Mouse (Mus musculus): ENCODE results near the gene Ndrg2. TPM values are rescaled to one million over a fixed set of nuclear protein-coding genes. Genes with fewer than 3 reads are reported as not detected.
"Not testable (repeated sequence)": the region's sequence is repeated elsewhere in the genome, so short reads cannot be mapped to it uniquely, and the experiment has no call there.

Gene Ndrg2
- polyA plus RNA-seq, 1 experiment from 2014 or later, result 71.6 TPM

DNA sequence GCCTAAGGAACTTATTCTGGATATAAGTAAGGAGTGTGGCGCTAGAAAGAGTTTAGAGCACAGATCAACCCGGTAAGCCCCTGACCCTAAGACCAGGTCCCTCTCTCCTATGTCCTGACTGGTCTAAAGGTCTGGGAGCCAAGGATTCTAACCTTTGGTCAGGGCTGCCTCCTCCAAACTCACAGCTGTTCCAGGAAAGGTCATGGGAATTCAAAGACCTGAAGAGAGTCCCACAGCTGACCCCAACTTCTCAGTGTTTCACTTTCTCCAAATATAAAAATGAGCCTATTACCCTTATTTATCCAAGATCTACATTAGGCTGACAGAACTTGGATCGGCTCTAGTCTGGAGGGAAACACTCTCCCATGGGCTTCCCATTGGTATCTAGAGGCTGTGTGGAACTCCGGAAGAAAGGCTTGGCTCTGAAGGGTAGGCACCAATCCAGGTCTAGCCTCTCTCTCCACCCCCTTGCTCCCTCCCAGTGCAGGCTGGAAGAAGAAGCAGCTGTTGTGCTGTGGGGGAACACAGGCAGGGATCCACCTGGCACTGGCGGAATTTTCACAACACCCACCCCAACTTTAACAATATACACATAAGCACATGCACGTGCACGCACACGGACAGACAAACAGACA, 15.5 kb upstream of the Ndrg2 start:
- DNase-seq (ENCODE audit: low spot score) (peak; percentile 28), ATAC-seq (ENCODE audit: low FRiP score, low TSS enrichment) (peak; percentile 47; the same call in 1 of the 2 replicates)
- H3K4me1 ChIP-seq (replicated peaks; ENCODE audit: control insufficient read depth, insufficient read depth), result no peaks in the 10 kb centered on the region
- no peaks in the 10 kb centered on the region for H3K36me3 ChIP-seq (ENCODE audit: control insufficient read depth, insufficient read depth, low read length)
- H3K27me3 ChIP-seq (ENCODE audit: control insufficient read depth, insufficient read depth, low read length), result no peaks in the 10 kb centered on the region
- H3K4me2 ChIP-seq (replicated peaks; ENCODE audit: low read depth), result peak overlapping the region; percentile 12; the same call in 1 of the 2 replicates
- TF ChIP-seq CTCF (IDR thresholded peaks at IDR 0.05; ENCODE audit: low read depth) (no peak), EP300 (optimal IDR thresholded peaks at IDR 0.05) (no peak)
- 43% methylated on average over 8 of the region's 8 CpGs for WGBS
- no peak overlapping the region for H3K4me3 ChIP-seq (ENCODE audit: low read depth, low read length)
- no peak overlapping the region; the same call in 1 of the 2 replicates for H3K9ac ChIP-seq (ENCODE audit: low read length)
- H3K27ac ChIP-seq (replicated peaks), result peak overlapping the region; percentile 69; the same call in 1 of the 2 replicates
- no peaks in the 10 kb centered on the region for H3K9me3 ChIP-seq (ENCODE audit: control insufficient read depth, low read length)

DNA sequence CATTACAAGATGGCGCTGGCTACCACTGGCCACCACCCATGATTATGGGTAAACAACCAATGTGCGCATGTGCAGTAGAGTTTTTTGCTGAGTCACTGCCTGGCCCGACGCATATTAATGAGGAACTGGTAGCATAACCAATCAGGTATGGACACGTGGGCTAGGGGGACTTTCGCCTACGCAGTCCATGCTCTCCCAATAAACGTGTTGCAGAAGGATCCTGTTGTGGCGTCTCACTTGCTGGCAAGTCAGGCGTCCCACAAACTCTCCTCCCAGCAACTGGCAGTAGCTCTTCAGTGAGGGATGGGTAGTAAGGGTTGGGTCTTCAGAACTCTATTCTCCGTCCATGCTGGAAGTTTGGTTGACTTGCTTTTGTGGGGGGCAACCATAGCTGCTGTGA, 13.0 kb upstream of the Ndrg2 start:
- not testable (repeated sequence) for H3K9ac ChIP-seq (ENCODE audit: low read length); H3K4me2 ChIP-seq (replicated peaks; ENCODE audit: low read depth); DNase-seq (ENCODE audit: low spot score); H3K4me3 ChIP-seq (ENCODE audit: low read depth, low read length); H3K27ac ChIP-seq (replicated peaks); ATAC-seq (ENCODE audit: low FRiP score, low TSS enrichment); H3K9me3 ChIP-seq (ENCODE audit: control insufficient read depth, low read length); H3K27me3 ChIP-seq (ENCODE audit: control insufficient read depth, insufficient read depth, low read length); H3K36me3 ChIP-seq (ENCODE audit: control insufficient read depth, insufficient read depth, low read length); H3K4me1 ChIP-seq (replicated peaks; ENCODE audit: control insufficient read depth, insufficient read depth)
- WGBS, result 95% methylated on average over 11 of the region's 11 CpGs

DNA sequence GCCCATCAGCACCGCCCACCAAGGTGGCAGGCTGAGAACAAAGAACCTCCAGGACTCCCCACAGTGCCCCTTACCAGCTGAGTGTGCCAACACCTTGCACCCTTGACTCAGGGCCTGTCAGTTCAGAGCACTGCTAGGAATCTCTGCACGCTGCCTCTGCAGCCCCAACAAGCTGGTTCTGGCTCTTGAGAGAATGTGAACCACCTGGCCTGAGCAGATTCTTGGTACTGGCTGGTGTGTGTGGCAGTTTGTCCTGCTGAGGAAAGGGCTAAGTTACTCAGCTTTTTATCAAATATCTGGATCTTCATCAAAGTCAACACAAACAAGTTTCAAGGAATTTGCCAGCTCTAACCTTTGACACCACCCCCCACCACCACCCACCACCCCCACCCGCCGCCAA, 9.5 kb upstream of the Ndrg2 start:
- Histone ChIP-seq H3K9ac (ENCODE audit: low read length) (no peak overlapping the region), H3K4me1 (replicated peaks; ENCODE audit: control insufficient read depth, insufficient read depth) (peaks cover 14% of the 10 kb centered on the region), H3K27me3 (ENCODE audit: control insufficient read depth, insufficient read depth, low read length) (no peaks in the 10 kb centered on the region), H3K4me2 (replicated peaks; ENCODE audit: low read depth) (no peak overlapping the region), H3K27ac (replicated peaks) (no peak overlapping the region), H3K36me3 (ENCODE audit: control insufficient read depth, insufficient read depth, low read length) (no peaks in the 10 kb centered on the region), H3K9me3 (ENCODE audit: control insufficient read depth, low read length) (no peaks in the 10 kb centered on the region), H3K4me3 (ENCODE audit: low read depth, low read length) (no peak overlapping the region)
- WGBS, result 74% methylated on average over 4 of the region's 4 CpGs
- ATAC-seq (ENCODE audit: low FRiP score, low TSS enrichment) (no peak), DNase-seq (ENCODE audit: low spot score) (no peak)
- no peak for TF ChIP-seq CTCF (IDR thresholded peaks at IDR 0.05; ENCODE audit: low read depth)
- no peak for TF ChIP-seq EP300 (optimal IDR thresholded peaks at IDR 0.05)

DNA sequence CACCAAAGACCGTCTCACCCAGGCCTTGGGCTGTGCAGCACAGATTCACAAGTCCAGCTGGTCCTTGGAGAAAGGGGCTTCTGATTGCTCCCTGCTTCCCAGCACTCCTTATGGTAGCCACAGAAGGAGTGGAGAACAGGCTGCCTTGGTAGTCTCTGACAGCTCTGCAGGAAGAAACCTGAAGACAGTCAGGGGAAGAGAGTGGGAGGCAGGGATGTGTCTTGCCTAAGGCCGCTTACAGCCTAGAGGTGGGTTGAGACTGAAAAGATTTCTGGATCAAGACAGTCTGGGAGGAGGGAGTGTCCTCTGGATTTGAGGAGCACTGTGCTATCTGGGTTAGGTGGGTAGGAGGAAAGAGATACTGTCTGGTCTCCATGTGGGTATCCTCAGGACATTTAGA, 9.0 kb upstream of the Ndrg2 start:
- Histone ChIP-seq H3K9ac (ENCODE audit: low read length) (no peak overlapping the region), H3K4me3 (ENCODE audit: low read depth, low read length) (no peak overlapping the region), H3K4me2 (replicated peaks; ENCODE audit: low read depth) (no peak overlapping the region), H3K4me1 (replicated peaks; ENCODE audit: control insufficient read depth, insufficient read depth) (peaks cover 14% of the 10 kb centered on the region), H3K27ac (replicated peaks) (no peak overlapping the region), H3K27me3 (ENCODE audit: control insufficient read depth, insufficient read depth, low read length) (no peaks in the 10 kb centered on the region), H3K9me3 (ENCODE audit: control insufficient read depth, low read length) (no peaks in the 10 kb centered on the region), H3K36me3 (ENCODE audit: control insufficient read depth, insufficient read depth, low read length) (no peaks in the 10 kb centered on the region)
- no peak for ATAC-seq (ENCODE audit: low FRiP score, low TSS enrichment)
- no peak for DNase-seq (ENCODE audit: low spot score)
- WGBS, result 91% methylated on average over 2 of the region's 2 CpGs
- TF ChIP-seq EP300 (optimal IDR thresholded peaks at IDR 0.05) (no peak), CTCF (IDR thresholded peaks at IDR 0.05; ENCODE audit: low read depth) (no peak)

DNA sequence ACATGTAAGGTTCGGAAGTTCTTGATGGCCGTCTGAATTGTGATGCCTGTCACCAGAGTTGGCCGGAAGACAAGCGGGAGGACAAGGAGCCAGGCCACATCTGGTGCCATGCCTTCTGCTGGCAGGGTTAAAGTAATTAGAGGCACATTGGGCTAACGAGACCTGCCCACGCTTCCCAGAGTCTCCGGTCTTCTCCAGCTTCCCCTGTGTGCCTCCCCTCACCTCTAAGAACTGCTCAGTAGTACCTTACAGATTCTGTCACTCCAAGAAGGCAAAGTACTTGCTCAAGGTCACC, 8.6 kb upstream of the Ndrg2 start, which contains the start of gene Rnase13:
Gene Rnase13, minus strand, starts transcription at position 203 of the 295 bp plus-strand sequence.
- H3K9ac ChIP-seq (ENCODE audit: low read length), result no peak within 1 kb of the TSS
- no peaks in the 10 kb centered on the region for H3K27me3 ChIP-seq (ENCODE audit: control insufficient read depth, insufficient read depth, low read length)
- TF ChIP-seq EP300 (optimal IDR thresholded peaks at IDR 0.05), result no peak
- no peak for TF ChIP-seq CTCF (IDR thresholded peaks at IDR 0.05; ENCODE audit: low read depth)
- H3K4me1 ChIP-seq (replicated peaks; ENCODE audit: control insufficient read depth, insufficient read depth), result peaks cover 14% of the 10 kb centered on the region
- ATAC-seq (ENCODE audit: low FRiP score, low TSS enrichment) (no peak), DNase-seq (ENCODE audit: low spot score) (no peak)
- peak within 1 kb of the TSS; percentile 81 for H3K27ac ChIP-seq (replicated peaks)
- no peak within 1 kb of the TSS for H3K4me2 ChIP-seq (replicated peaks; ENCODE audit: low read depth)
- no peaks in the 10 kb centered on the region for H3K36me3 ChIP-seq (ENCODE audit: control insufficient read depth, insufficient read depth, low read length)
- no peak within 1 kb of the TSS for H3K4me3 ChIP-seq (ENCODE audit: low read depth, low read length)
- no peaks in the 10 kb centered on the region for H3K9me3 ChIP-seq (ENCODE audit: control insufficient read depth, low read length)
- 80% methylated on average over 7 of the region's 7 CpGs for WGBS

DNA sequence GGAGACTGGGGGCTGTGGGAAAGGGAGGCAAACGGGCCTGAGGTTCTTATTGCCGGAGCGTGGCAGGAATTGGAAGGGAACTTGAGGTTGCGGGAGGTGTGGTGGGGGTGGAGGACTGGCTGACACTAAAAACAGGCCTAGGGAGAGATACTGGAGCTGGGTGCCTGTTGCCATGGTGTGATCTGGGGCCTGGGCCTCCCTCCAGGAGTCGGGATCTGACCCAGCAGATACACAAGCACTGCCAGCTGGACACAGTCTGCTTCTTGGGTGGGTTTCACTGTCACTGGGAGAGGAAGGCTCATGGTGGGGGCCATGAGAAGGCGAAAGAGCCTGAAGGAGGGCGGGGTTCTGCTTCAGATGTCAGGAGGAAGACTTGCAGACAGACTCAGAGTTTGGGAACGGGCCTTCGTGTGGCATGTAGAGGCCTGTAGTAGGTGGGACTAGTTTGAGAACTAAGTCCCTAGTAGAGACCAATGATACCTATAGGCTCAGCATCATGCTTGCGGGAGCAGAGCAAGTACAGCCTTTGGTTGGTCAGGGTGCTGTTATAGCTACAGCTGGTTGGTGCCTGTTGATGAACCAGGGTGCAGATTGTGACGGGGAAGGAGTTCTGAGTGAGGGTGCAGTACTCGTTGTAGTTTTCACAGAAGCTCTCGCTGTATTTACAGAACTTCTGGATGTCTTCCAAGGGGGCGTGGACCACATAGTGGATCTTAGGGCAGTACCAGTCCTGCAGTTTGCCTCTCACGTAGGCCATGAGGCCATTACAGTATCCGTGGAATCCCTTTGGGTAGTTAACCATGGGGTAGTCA, 8.0 kb upstream of the Ndrg2 start:
- no peak for TF ChIP-seq EP300 (optimal IDR thresholded peaks at IDR 0.05)
- no peak for TF ChIP-seq CTCF (IDR thresholded peaks at IDR 0.05; ENCODE audit: low read depth)
- Histone ChIP-seq H3K27ac (replicated peaks) (peak overlapping the region; percentile 81), H3K27me3 (ENCODE audit: control insufficient read depth, insufficient read depth, low read length) (no peaks in the 10 kb centered on the region), H3K4me3 (ENCODE audit: low read depth, low read length) (no peak overlapping the region), H3K9ac (ENCODE audit: low read length) (no peak overlapping the region), H3K4me2 (replicated peaks; ENCODE audit: low read depth) (no peak overlapping the region), H3K9me3 (ENCODE audit: control insufficient read depth, low read length) (no peaks in the 10 kb centered on the region), H3K4me1 (replicated peaks; ENCODE audit: control insufficient read depth, insufficient read depth) (peaks cover 14% of the 10 kb centered on the region), H3K36me3 (ENCODE audit: control insufficient read depth, insufficient read depth, low read length) (no peaks in the 10 kb centered on the region)
- DNase-seq (ENCODE audit: low spot score) (peak; percentile 37), ATAC-seq (ENCODE audit: low FRiP score, low TSS enrichment) (peak; percentile 74; the same call in 1 of the 2 replicates)
- WGBS, result 32% methylated on average over 16 of the region's 16 CpGs
